21 mouse cellular contexts compared by ENCODE assay signal in the genomic region with DNA sequence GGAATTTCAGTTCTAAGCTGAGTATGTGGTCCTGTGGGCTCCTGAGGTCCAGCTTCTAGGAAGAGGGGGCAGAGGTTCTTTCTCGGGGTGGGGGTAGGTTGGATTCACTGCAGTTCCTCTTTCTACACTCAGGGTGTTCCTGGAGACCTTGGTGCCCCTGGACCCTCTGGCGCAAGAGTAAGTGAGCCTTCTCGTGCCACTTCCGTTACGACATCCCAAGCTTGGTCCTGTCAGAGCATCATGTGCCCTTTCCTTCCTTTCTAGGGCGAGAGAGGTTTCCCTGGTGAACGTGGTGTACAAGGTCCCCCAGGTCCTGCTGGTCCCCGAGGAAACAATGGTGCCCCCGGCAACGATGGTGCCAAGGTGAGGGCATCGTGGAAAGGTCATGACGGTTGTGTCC. TPM values are rescaled to one million over a fixed set of nuclear protein-coding genes. Genes with fewer than 3 reads are reported as not detected.
DNase-seq lines count a peak whose midpoint lies in the region; ATAC-seq and TF ChIP-seq lines count a peak whose summit lies in the region.
"Had no signal": no experiment of that assay in that cellular context is flagged by ENCODE, and none has a peak within 500 bp of the region (broad histone marks: within the 10 kb centered on the region; RNA-seq: fewer than 3 reads in every experiment).

No protein-coding gene starts in this region.

- 77% methylated on average over 12 of the region's 12 CpGs for WGBS in heart, embryonic 16.5 days
- 80% methylated on average over 12 of the region's 12 CpGs for WGBS in lung, embryonic 14.5 days
- 77% methylated on average over 12 of the region's 12 CpGs for WGBS in lung, postnatal 0 days

- ATAC-seq in heart, embryonic 16.5 days (replicated peaks; ENCODE audit: extremely low read depth, insufficient read depth, low FRiP score), result no peak
- ATAC-seq in lung, embryonic 14.5 days (ENCODE audit: insufficient read depth), result no peak
- no peak for ATAC-seq in lung, postnatal 0 days
- ATAC-seq in megakaryocyte, adult 5-6 weeks (ENCODE audit: poor library complexity, severe bottlenecking), result peak; percentile 91
- ATAC-seq: forebrain, embryonic 13.5 days; midbrain, embryonic 16.5 days had no signal

- no peak overlapping the region for H3K4me2 ChIP-seq in heart, embryonic 16.5 days (ENCODE audit: low read depth, low read length)
- H3K4me2 ChIP-seq in lung, embryonic 14.5 days, result no peak overlapping the region
- H3K4me2 ChIP-seq in lung, postnatal 0 days (replicated peaks; ENCODE audit: low read depth, low read length), result no peak overlapping the region
- H3K4me2 ChIP-seq: forebrain, embryonic 13.5 days had no signal

- intact Hi-C loops in heart, postnatal 10 days (cut with DNase I), result no loop called here

- H3K27me3 ChIP-seq in heart, embryonic 16.5 days (ENCODE audit: control insufficient read depth, insufficient read depth, low read length), result peaks cover 9% of the 10 kb centered on the region
- no peaks in the 10 kb centered on the region for H3K27me3 ChIP-seq in lung, embryonic 14.5 days (ENCODE audit: insufficient read depth, low read length)
- no peaks in the 10 kb centered on the region for H3K27me3 ChIP-seq in lung, postnatal 0 days (replicated peaks; ENCODE audit: insufficient read depth, low read length)

- TF ChIP-seq EP300 in lung, postnatal 0 days (IDR thresholded peaks at IDR 0.05), result no peak

- peak overlapping the region; percentile 45 for H3K27ac ChIP-seq in heart, embryonic 16.5 days (ENCODE audit: low read length)
- peak overlapping the region; percentile 44; the same call in 1 of the 2 replicates for H3K27ac ChIP-seq in lung, embryonic 14.5 days (ENCODE audit: low read depth)
- H3K27ac ChIP-seq in lung, postnatal 0 days (ENCODE audit: low read length), result no peak overlapping the region
- H3K27ac ChIP-seq: forebrain, embryonic 13.5 days had no signal

- TF ChIP-seq CTCF in lung, embryonic 14.5 days (IDR thresholded peaks at IDR 0.05; ENCODE audit: low read depth), result no peak
- TF ChIP-seq CTCF in lung, postnatal 0 days (IDR thresholded peaks at IDR 0.05), result no peak

- H3K4me3 ChIP-seq in heart, embryonic 16.5 days (ENCODE audit: low read length), result no peak overlapping the region
- no peak overlapping the region for H3K4me3 ChIP-seq in lung, embryonic 14.5 days (ENCODE audit: low read depth, low read length)
- no peak overlapping the region for H3K4me3 ChIP-seq in lung, postnatal 0 days (ENCODE audit: low read depth, low read length)
- H3K4me3 ChIP-seq: forebrain, embryonic 13.5 days; megakaryocyte, embryonic 14.5 days had no signal

- H3K36me3 ChIP-seq in heart, embryonic 16.5 days (ENCODE audit: control insufficient read depth, insufficient read depth), result no peaks in the 10 kb centered on the region
- H3K36me3 ChIP-seq in lung, embryonic 14.5 days (ENCODE audit: insufficient read depth), result peaks cover 100% of the 10 kb centered on the region
- no peaks in the 10 kb centered on the region for H3K36me3 ChIP-seq in lung, postnatal 0 days (ENCODE audit: insufficient read depth, low read length)

- H3K4me1 ChIP-seq in heart, embryonic 16.5 days (ENCODE audit: control insufficient read depth, insufficient read depth, low read length), result no peaks in the 10 kb centered on the region
- no peaks in the 10 kb centered on the region; the same call in 1 of the 2 replicates for H3K4me1 ChIP-seq in lung, embryonic 14.5 days (ENCODE audit: insufficient read depth)
- H3K4me1 ChIP-seq in lung, postnatal 0 days (ENCODE audit: insufficient read depth, low read depth, low read length), result no peaks in the 10 kb centered on the region
- H3K4me1 ChIP-seq: forebrain, embryonic 13.5 days had no signal

- no peaks in the 10 kb centered on the region for H3K9me3 ChIP-seq in heart, embryonic 16.5 days (replicated peaks; ENCODE audit: control insufficient read depth, low read length)
- H3K9me3 ChIP-seq in lung, embryonic 14.5 days (ENCODE audit: low read depth, low read length), result no peaks in the 10 kb centered on the region
- H3K9me3 ChIP-seq in lung, postnatal 0 days (ENCODE audit: low read length), result no peaks in the 10 kb centered on the region
- H3K9me3 ChIP-seq: forebrain, embryonic 13.5 days; megakaryocyte, embryonic 14.5 days had no signal

- no peak for DNase-seq in heart, postnatal 10 days
- no peak for DNase-seq in lung, embryonic 14.5 days
- no peak for DNase-seq in lung, postnatal 0 days (ENCODE audit: low spot score)
- DNase-seq in urinary bladder, postnatal 10 days (ENCODE audit: low spot score), result no peak
- DNase-seq in cerebellum, adult 11 months, result no peak
- DNase-seq: cerebellum, adult 11-12 months; kidney, adult 11 months; layer of hippocampus, postnatal 36 days; lung, adult 18-20 months; right cerebral cortex, postnatal 4 days; thymus, postnatal 14 days had no signal

- H3K9ac ChIP-seq in heart, embryonic 16.5 days (ENCODE audit: low read length), result no peak overlapping the region
- no peak overlapping the region for H3K9ac ChIP-seq in lung, embryonic 14.5 days
- H3K9ac ChIP-seq in lung, postnatal 0 days (replicated peaks; ENCODE audit: low read depth), result no peak overlapping the region
- H3K9ac ChIP-seq: forebrain, embryonic 13.5 days had no signal

RNA-seq across cellular contexts. Expression of a gene that starts 9.2 kb away (rescaled TPM):
- 669 and 799 TPM in 2 replicates for polyA plus RNA-seq in heart, embryonic 16.5 days (2015; fragmentation: Nextera tagmentation; extraction: Ambion mirVana)
- 100 to 1,000 TPM; 869 to 988 TPM for total RNA-seq in heart, postnatal 10 days (2021)
- 1,035 and 1,062 TPM in 2 replicates for polyA plus RNA-seq in lung, embryonic 14.5 days (2014; fragmentation: Nextera tagmentation; extraction: Ambion mirVana)
- polyA plus RNA-seq in lung, postnatal 0 days (2015; fragmentation: Nextera tagmentation; extraction: Ambion mirVana), result 464 and 478 TPM in 2 replicates
- 0.36 and 0.42 TPM in 2 replicates for total RNA-seq in megakaryocyte, adult 5-6 weeks (2015)
- total RNA-seq in megakaryocyte, adult 5-6 weeks (2017), result 0.49 and 4.8 TPM in 2 replicates
- total RNA-seq: hematopoietic stem cell, adult 5-6 weeks had no signal

RNA-seq across cellular contexts. Expression of a gene that starts 22.2 kb away (rescaled TPM):
- polyA plus RNA-seq in heart, embryonic 16.5 days (2015; fragmentation: Nextera tagmentation; extraction: Ambion mirVana), result 0.33 TPM in 1 of 2 replicates, not detected in the other
- not detected for total RNA-seq in heart, postnatal 10 days (2021)
- polyA plus RNA-seq in lung, embryonic 14.5 days (2014; fragmentation: Nextera tagmentation; extraction: Ambion mirVana), result not detected in 2 replicates
- not detected in 2 replicates for polyA plus RNA-seq in lung, postnatal 0 days (2015; fragmentation: Nextera tagmentation; extraction: Ambion mirVana)
- not detected in 2 replicates for total RNA-seq in megakaryocyte, adult 5-6 weeks (2015)
- total RNA-seq in megakaryocyte, adult 5-6 weeks (2017), result not detected in 2 replicates
- total RNA-seq: ES-E14; heart, adult 8-10 months; hematopoietic stem cell, adult 5-6 weeks; layer of hippocampus, postnatal 36 days had no signal
- polyA plus RNA-seq: forebrain, embryonic 13.5 days; limb, embryonic 11.5 days; midbrain, embryonic 16.5 days; neural tube, embryonic 11.5 days had no signal

RNA-seq across cellular contexts. Expression of a gene that starts 30.9 kb away (rescaled TPM):
- 27.9 and 29.4 TPM in 2 replicates for polyA plus RNA-seq in heart, embryonic 16.5 days (2015; fragmentation: Nextera tagmentation; extraction: Ambion mirVana)
- 100 to 1,000 TPM; 123 to 128 TPM for total RNA-seq in heart, postnatal 10 days (2021)
- 0.35 TPM in 1 of 2 replicates, not detected in the other for polyA plus RNA-seq in lung, embryonic 14.5 days (2014; fragmentation: Nextera tagmentation; extraction: Ambion mirVana)
- polyA plus RNA-seq in lung, postnatal 0 days (2015; fragmentation: Nextera tagmentation; extraction: Ambion mirVana), result 0.33 and 0.55 TPM in 2 replicates
- total RNA-seq in megakaryocyte, adult 5-6 weeks (2015), result not detected in 2 replicates
- not detected in 2 replicates for total RNA-seq in megakaryocyte, adult 5-6 weeks (2017)
- total RNA-seq: ES-E14; hematopoietic stem cell, adult 5-6 weeks had no signal
- polyA plus RNA-seq: forebrain, embryonic 13.5 days had no signal

RNA-seq across cellular contexts. Expression of a gene that starts 45.6 kb away (rescaled TPM):
- 5.8 and 6.4 TPM in 2 replicates for polyA plus RNA-seq in heart, embryonic 16.5 days (2015; fragmentation: Nextera tagmentation; extraction: Ambion mirVana)
- 10 to 100 TPM; 51.3 to 58.5 TPM for total RNA-seq in heart, postnatal 10 days (2021)
- polyA plus RNA-seq in lung, embryonic 14.5 days (2014; fragmentation: Nextera tagmentation; extraction: Ambion mirVana), result 13.0 and 14.3 TPM in 2 replicates
- polyA plus RNA-seq in lung, postnatal 0 days (2015; fragmentation: Nextera tagmentation; extraction: Ambion mirVana), result 9.8 and 11.5 TPM in 2 replicates
- 73.7 and 76.7 TPM in 2 replicates for total RNA-seq in megakaryocyte, adult 5-6 weeks (2015)
- total RNA-seq in megakaryocyte, adult 5-6 weeks (2017), result 155 and 158 TPM in 2 replicates

Comparison
In these comparisons a context has a peak if more than half of its experiments do, and no peak if none do; other contexts are left out.
1. RNA of a gene that starts 30.9 kb away (polyA plus RNA-seq): 27.9 to 29.4 TPM in heart, embryonic 16.5 days; 0.33 to 0.55 TPM in lung, postnatal 0 days and 0.35 TPM in lung, embryonic 14.5 days; every median in the first group is over 10 times any median in the second.